Mouse (Mus musculus) erythroid progenitor cell, adult 5-6 weeks (primary cell): ENCODE data around the gene Arid1b. TPM values are rescaled to one million over a fixed set of nuclear protein-coding genes. Genes with fewer than 3 reads are reported as not detected.
A peak's percentile ranks its signal among the peaks of the same experiment; 100 is the strongest.

Experiments used
- ATAC-seq: replicated peaks from 2 replicates; pipeline ENCODE4 v1.8.0; 2016; ENCODE audit warnings: moderate number of reproducible peaks, mild to moderate bottlenecking, moderate TSS enrichment, inconsistent platforms; ENCODE audit not compliant: poor library complexity, low FRiP score, severe bottlenecking
- total RNA-seq, 2 experiments: library from RNA; stranded (forward) in 1 of 2; stranded (reverse) in 1 of 2; fragments of 150-400 nt in 1 of 2; fragments of 186-747, 209-891 nt in 1 of 2; gene quantifications; 2 replicates each; pipeline versions ENCODE4 v1.2.3 to v1.2.4; 2015 to 2017; ENCODE audit warnings: low replicate concordance in 2 of 2

Gene Arid1b
- 10.1 and 17.2 TPM in 2 replicates for total RNA-seq (2015; ENCODE audit: low replicate concordance)
- total RNA-seq (2017; ENCODE audit: low replicate concordance): 7.2 and 13.3 TPM in 2 replicates

GRCm38 (mm10) chr17:4993840-4994503 is at the start of gene Arid1b:
Arid1b (plus strand) TSS chr17:4994332.
- ATAC-seq: peak; percentile 53

GRCm38 (mm10) chr17:4945311-4945751 is 48.8 kb upstream of the Arid1b start:
- no peak for ATAC-seq

DNA sequence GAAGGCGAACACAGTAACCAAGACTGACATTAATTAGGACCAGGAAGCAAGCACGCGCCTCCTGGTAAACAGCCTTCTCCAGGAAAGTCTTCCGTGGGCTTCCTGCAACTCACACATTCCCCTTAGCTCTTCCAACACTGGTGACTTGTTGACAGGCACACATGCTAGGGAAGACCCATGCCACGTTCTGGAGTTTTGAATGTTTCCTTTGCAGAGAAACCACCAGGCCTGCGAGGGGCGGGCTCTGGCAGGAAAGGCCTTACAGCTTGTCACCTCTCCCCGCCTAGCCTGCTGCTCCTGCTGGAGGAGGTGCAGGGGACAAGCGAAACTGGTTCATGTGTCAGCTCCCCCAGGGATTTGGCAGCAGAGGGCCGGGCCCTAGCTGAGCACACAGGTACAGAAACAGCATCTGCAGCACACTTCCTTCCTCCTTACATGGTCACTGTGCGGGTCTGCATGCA is 48.2 kb upstream of the Arid1b start:
- no peak for ATAC-seq

- ATAC-seq: no peak
Measured at GRCm38 (mm10) chr17:4946421-4946974, 47.6 kb upstream of the Arid1b start.

- ATAC-seq: no peak
Measured at GRCm38 (mm10) chr17:4947013-4947412, 47.1 kb upstream of the Arid1b start.

DNA sequence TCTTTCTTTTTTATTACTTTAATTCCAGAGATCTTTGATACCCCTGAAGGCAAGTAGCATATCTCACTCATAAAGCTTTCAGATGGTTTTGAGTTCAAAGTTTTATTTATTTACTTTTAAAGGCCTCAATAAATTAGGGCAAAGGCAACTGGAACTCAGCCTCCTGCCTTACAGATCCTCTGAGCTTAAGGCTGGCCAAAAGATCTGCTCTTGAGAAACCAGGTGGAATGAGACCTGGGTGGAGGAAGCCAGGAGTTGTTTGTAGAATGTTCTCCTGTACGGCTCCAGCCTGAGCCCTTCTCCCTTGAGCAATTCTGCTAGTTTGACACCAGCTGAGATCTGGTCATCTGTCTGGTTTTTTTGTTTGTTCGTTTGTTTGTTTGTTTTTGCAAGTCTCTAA is 46.7 kb upstream of the Arid1b start:
- no peak for ATAC-seq

GRCm38 (mm10) chr17:4948501-4948900 is 45.6 kb upstream of the Arid1b start:
- no peak for ATAC-seq

DNA sequence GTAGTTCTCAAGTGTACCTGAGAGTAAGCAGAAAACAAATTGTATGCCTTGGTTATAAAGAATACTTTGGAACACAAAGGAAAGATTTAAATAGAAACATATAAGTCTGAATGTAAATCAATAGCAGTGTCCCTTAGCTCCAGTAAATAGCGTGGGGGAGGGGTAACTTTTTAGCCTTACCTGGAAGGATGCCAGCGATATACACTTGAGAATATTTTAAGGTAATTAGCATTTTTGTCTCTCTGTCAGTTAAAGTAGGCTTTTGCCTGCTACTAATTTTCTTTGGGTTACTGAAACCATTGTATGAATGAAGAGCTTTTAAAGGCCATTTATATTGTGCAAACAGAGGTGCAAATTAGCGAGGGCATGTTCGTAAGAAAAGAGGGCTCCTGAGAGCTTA is 39.7 kb upstream of the Arid1b start:
- no peak for ATAC-seq

DNA sequence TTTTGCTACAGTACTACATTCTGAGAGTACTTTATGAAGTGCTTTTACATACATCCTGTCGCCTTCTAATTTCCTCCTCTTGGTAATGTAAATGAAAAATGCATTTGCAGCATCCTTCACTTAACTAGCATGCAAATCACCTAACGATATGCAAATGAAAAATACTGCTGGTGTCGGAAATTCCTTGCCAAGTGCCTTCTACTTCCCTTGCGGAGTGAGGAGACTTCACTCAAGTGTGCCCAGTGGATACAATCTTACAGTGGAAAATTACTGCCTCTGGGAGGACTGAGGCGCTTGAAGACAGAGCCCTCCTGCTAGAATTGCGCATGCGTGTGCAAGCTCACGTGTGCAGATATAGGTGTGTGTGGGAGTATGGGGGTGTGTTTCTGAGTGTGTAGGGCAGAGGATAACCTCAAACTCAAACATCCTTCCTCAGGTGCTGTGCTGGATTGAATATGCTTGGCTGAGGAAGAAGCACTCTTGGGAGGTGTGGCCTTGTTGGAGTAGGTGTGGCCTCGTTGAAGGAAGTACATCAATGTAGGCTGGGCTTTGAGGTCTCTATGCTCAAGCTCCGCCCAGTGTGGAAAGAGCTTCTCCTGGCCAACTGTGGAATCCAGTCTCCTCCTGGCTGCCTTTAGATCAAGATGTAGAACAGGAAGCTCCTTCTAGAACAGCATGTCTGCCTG is 29.8 kb upstream of the Arid1b start:
- no peak for ATAC-seq

DNA sequence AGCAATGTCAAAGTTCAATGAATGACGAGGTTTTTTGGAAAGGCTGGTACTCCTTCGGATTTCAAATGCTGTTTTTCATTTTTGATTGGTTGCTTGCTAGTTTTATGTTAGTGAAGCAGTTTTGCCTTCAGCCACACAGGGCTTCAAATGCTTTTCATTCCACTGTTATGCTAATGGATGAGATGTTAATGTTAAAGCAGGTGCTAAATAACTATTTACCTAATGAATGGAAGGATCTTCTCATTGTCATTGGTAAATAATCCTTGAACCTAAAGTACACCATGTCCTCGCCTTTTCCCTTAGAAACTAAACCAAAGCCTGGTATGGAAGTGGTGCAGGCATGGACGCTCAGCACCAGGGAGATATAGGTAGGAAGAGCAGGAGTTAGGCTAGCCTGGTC is 26.9 kb upstream of the Arid1b start:
- no peak for ATAC-seq

- no peak for ATAC-seq
Measured at GRCm38 (mm10) chr17:4968035-4968434, 26.1 kb upstream of the Arid1b start.

- no peak for ATAC-seq
Measured at GRCm38 (mm10) chr17:4968878-4969277, 25.3 kb upstream of the Arid1b start.

- no peak for ATAC-seq
Measured at GRCm38 (mm10) chr17:4972261-4972660, 21.9 kb upstream of the Arid1b start.

DNA sequence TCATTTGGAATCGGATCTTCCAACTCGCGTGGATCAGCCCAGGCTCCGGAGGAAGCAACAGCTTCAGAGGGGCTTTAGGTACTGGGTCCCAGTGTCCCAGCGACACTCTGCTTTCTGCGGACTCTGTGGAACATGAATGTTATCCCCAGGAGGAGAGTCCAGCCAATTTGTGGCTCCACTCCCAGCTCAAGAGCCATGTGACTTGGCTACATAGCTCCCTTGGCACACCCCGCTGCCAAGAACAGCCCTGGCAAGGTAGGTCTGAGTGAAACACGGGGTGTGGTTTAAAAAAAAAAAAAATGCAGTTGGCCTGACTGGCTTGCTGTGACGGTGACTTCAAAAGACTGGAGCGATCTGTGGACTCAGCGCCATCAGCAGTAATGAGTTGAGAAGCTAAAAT is 19.4 kb upstream of the Arid1b start:
- no peak for ATAC-seq

DNA sequence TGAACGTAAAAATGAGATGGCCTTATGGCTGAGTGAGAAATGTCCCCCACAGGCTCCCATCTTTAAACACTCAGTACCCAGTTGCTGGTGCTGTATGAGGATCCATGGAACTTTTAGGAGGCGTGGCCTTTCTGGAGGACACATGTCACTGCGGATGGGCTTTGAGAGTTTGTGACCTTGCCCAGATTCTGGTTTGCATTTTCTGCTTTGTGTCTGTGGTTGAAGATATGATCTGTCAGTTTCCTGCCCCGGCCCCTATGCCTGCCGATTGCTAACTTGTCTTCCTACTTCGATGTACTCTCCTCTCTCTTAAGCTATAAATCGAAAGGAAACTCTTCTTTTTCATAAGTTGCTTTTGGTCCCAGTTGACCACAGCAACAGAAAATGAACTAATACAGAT is 14.0 kb upstream of the Arid1b start:
- ATAC-seq: no peak

DNA sequence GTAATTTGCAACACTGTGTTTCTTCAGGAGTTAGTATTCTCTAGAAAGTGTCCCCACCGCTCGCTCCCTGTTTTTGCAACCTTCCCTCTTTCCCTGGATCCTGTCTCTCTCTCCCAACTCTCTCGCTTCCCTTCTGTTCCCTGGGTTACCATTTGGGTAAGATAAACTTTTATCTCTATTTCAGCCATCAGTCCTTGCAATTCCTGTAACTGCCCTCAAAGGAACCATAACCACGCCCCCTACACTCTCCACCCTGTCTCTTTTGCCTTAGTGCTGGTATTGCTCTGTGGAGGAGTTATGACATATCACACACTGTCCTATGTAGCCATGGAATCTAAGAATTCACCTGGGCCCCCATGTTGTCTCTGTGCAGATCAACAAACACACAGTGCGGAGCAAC is 11.3 kb upstream of the Arid1b start:
- no peak for ATAC-seq

DNA sequence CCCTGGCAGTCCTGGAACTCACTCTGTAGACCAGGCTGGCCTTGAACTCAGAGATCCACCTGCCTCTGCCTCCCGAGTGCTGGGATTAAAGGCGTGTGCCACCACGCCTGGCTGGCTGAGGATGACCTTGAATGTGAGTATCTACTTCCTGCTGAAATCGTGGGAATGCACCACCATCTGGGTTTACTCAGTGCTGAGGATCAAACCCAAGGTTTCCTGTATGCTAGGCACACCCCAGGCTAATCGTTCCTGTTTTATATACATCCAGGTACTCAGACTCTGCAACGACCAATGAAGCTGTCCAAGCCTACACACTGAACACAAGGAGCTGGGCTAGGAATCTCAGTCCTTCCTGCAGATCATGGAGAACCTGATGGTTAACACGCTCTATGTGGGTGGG is 9.4 kb upstream of the Arid1b start:
- ATAC-seq: no peak

- no peak for ATAC-seq
Measured at GRCm38 (mm10) chr17:4990911-4991560, 3.1 kb upstream of the Arid1b start.

DNA sequence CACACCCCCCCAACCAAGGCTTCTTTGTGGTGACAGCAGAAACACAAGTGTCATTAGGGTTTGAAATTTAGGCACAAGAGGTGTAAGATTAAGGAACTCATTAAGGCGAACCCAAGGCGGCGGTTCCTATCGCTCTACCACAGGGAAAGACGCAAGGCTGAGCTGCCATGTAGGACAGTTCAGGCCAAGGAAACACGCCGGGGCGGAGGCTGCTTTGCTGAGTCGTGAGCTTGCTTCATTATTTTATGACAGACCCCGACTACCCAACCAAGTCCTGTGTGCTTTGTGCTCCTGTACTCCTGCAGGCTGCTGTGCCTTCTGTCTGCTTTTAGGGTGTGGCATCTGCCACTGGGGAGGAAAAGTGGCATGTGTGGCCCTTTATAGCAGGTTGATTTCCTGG is 2.5 kb upstream of the Arid1b start:
- ATAC-seq: no peak

GRCm38 (mm10) chr17:4993497-4993839 is 664 bp upstream of the Arid1b start:
- ATAC-seq: no peak

- no peak for ATAC-seq
Measured at GRCm38 (mm10) chr17:4994504-4994812, 326 bp downstream of the Arid1b start.
